Mouse (Mus musculus) kidney, adult 9 months (tissue): ENCODE measurements at regions not wholly inside any gene's neighbourhood (a gene's known extent, or its start where the extent isn't known, plus 50 kb on each side); places are given as distances from the start of the nearest gene placed in this dataset.
"Not testable (repeated sequence)": the region's sequence is repeated elsewhere in the genome, so short reads cannot be mapped to it uniquely, and the experiment has no call there.

ENCODE experiments used
- DNase-seq: peaks from one replicate; pipeline ENCODE4 v3.0.0; 2022

- peak; percentile 19 for DNase-seq
Measured at GRCm38 (mm10) chr1:4570730-4571129, 237.0 kb upstream of the Gm37988 start.

- DNase-seq: peak; percentile 54
Measured at GRCm38 (mm10) chr1:4571299-4572202, 236.1 kb upstream of the Gm37988 start.

- DNase-seq: no peak
Measured at GRCm38 (mm10) chr1:4572311-4572710, 235.4 kb upstream of the Gm37988 start.

- DNase-seq: no peak
Measured at GRCm38 (mm10) chr1:4574101-4574500, 233.6 kb upstream of the Gm37988 start.

GRCm38 (mm10) chr1:4576957-4577356, 230.7 kb upstream of the Gm37988 start:
- DNase-seq: no peak

- DNase-seq: peak; percentile 45
Measured at GRCm38 (mm10) chr1:4582534-4582933, 225.2 kb upstream of the Gm37988 start.

- peak; percentile 59 for DNase-seq
Measured at GRCm38 (mm10) chr1:4597856-4598255, 209.8 kb upstream of the Gm37988 start.

GRCm38 (mm10) chr1:4598425-4598824, 209.3 kb upstream of the Gm37988 start:
- no peak for DNase-seq

- no peak for DNase-seq
Measured at GRCm38 (mm10) chr1:4602386-4602785, 205.3 kb upstream of the Gm37988 start.

GRCm38 (mm10) chr1:4608824-4609223, 198.9 kb upstream of the Gm37988 start:
- DNase-seq: peak; percentile 46

- DNase-seq: no peak
Measured at GRCm38 (mm10) chr1:4613305-4613704, 194.4 kb upstream of the Gm37988 start.

GRCm38 (mm10) chr1:4615286-4615685, 192.4 kb upstream of the Gm37988 start:
- DNase-seq: no peak

- DNase-seq: peak; percentile 20
Measured at GRCm38 (mm10) chr1:4617479-4617878, 190.2 kb upstream of the Gm37988 start.

GRCm38 (mm10) chr1:4622408-4622807, 185.3 kb upstream of the Gm37988 start:
- DNase-seq: peak; percentile 48

- DNase-seq: peak; percentile 28
Measured at GRCm38 (mm10) chr1:4623268-4623667, 184.4 kb upstream of the Gm37988 start.

GRCm38 (mm10) chr1:4653937-4654336, 153.8 kb upstream of the Gm37988 start:
- peak; percentile 47 for DNase-seq

- no peak for DNase-seq
Measured at GRCm38 (mm10) chr1:4655252-4655651, 152.4 kb upstream of the Gm37988 start.

- DNase-seq: no peak
Measured at GRCm38 (mm10) chr1:4656883-4657282, 150.8 kb upstream of the Gm37988 start.

- not testable (repeated sequence) for DNase-seq
Measured at GRCm38 (mm10) chr1:4660081-4660480, 147.6 kb upstream of the Gm37988 start.

- not testable (repeated sequence) for DNase-seq
Measured at GRCm38 (mm10) chr1:4660616-4661015, 147.1 kb upstream of the Gm37988 start.

- DNase-seq: no peak
Measured at GRCm38 (mm10) chr1:4661761-4662160, 145.9 kb upstream of the Gm37988 start.

GRCm38 (mm10) chr1:4669732-4670131, 138.0 kb upstream of the Gm37988 start:
- DNase-seq: peak; percentile 27

GRCm38 (mm10) chr1:4671237-4672019, 136.3 kb upstream of the Gm37988 start:
- DNase-seq: peak; percentile 53

GRCm38 (mm10) chr1:4672344-4672743, 135.3 kb upstream of the Gm37988 start:
- DNase-seq: peak; percentile 14
